Comparison of ENCODE assay signal across 8 mouse cellular contexts in the genomic region with DNA sequence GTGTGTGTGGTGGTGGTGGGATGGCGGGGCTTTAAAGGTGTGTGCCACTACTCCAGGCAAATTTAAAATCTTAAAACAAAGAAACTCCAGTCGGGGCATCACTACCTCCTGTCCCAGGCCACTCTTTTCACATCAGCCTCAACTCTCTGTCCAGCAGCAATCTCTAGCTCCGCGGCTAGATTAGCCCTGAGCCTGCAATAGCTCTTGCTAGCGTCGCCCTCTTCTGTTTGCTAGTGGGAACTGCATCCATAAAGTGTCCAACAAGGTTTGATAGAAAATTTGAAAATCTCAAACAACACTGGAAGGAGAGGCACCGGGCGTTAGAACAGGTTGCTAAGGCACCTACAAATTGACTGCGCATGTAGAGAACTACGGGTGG. TPM values are rescaled to one million over a fixed set of nuclear protein-coding genes. Genes with fewer than 3 reads are reported as not detected.
DNase-seq lines count a peak whose midpoint lies in the region; ATAC-seq and TF ChIP-seq lines count a peak whose summit lies in the region.

No protein-coding gene starts in this region.

- H3K9ac ChIP-seq in intestine, postnatal 0 days (ENCODE audit: low read depth, low read length): no peak overlapping the region

- peak; percentile 87 for DNase-seq in urinary bladder, postnatal 14 days (ENCODE audit: low spot score)
- no peak for DNase-seq in urinary bladder, adult 2 months (ENCODE audit: low spot score)
- DNase-seq in embryo, embryonic 11 days: peak; percentile 88
- DNase-seq in gastrocnemius, postnatal 14 days: peak; percentile 68
- peak; percentile 48 to 69 for DNase-seq in left cerebral cortex, postnatal 36 days (ENCODE audit: low spot score in 2 of 2)
- peak; percentile 83 for DNase-seq in mesoderm, embryonic 11.5 days (ENCODE audit: low read depth, low spot score)
- DNase-seq in spleen, adult 12 weeks (ENCODE audit: low spot score): peak; percentile 63

- no peaks in the 10 kb centered on the region for H3K36me3 ChIP-seq in intestine, postnatal 0 days (ENCODE audit: control insufficient read depth, insufficient read depth)

- no peaks in the 10 kb centered on the region for H3K27me3 ChIP-seq in intestine, postnatal 0 days (replicated peaks; ENCODE audit: control insufficient read depth, insufficient read depth, low read length)

- H3K4me3 ChIP-seq in intestine, postnatal 0 days (ENCODE audit: low read depth, low read length): peak overlapping the region; percentile 26

- H3K4me1 ChIP-seq in intestine, postnatal 0 days (replicated peaks; ENCODE audit: control insufficient read depth, insufficient read depth, low read length): 0 out of 2 replicates have a peak, but pooled peaks cover 6% of the 10 kb centered on the region

- 7% methylated on average over 10 of the region's 10 CpGs for WGBS in intestine, postnatal 0 days

- peak overlapping the region; percentile 96 for H3K27ac ChIP-seq in intestine, postnatal 0 days (ENCODE audit: low read depth, low read length)

- ATAC-seq in intestine, postnatal 0 days: 0 out of 2 replicates have a peak, but pooled peaks have one; percentile 7

- H3K4me2 ChIP-seq in intestine, postnatal 0 days (replicated peaks; ENCODE audit: low read depth): peak overlapping the region; percentile 66

- no peaks in the 10 kb centered on the region for H3K9me3 ChIP-seq in intestine, postnatal 0 days (ENCODE audit: control insufficient read depth)

- TF ChIP-seq CTCF in intestine, postnatal 0 days (IDR thresholded peaks at IDR 0.05; ENCODE audit: low read depth): peak; percentile 91

- intact Hi-C loops in gastrocnemius, postnatal 14 days (cut with DNase I; ENCODE audit: low total_unique reads): no loop called here
- intact Hi-C loops in left cerebral cortex, postnatal 36 days (cut with DNase I): loop anchor here (1.0 kb wide), 1 partner anchor 58 kb away; no protein-coding TSS in a partner anchor

RNA-seq across cellular contexts. Expression of gene Cldn4, which starts 18.7 kb away (rescaled TPM):
- polyA plus RNA-seq in urinary bladder, adult 2 months (2012; rRNA removed): 295 and 393 TPM in 2 replicates
- total RNA-seq in gastrocnemius, postnatal 14 days (2021): not detected
- 62.1 and 76.6 TPM in 2 replicates for polyA plus RNA-seq in intestine, postnatal 0 days (2015; fragmentation: Nextera tagmentation; extraction: Ambion mirVana)
- total RNA-seq in left cerebral cortex, postnatal 36 days (2021): not detected

RNA-seq across cellular contexts. Expression of gene Cldn3, which starts 20.6 kb away (rescaled TPM):
- polyA plus RNA-seq in urinary bladder, adult 2 months (2012; rRNA removed): 0.15 and 0.17 TPM in 2 replicates
- under 1 TPM in 1 of 2 experiments, not detected in 1; 0.27 TPM for total RNA-seq in gastrocnemius, postnatal 14 days (2021)
- polyA plus RNA-seq in intestine, postnatal 0 days (2015; fragmentation: Nextera tagmentation; extraction: Ambion mirVana): 96.0 and 116 TPM in 2 replicates
- under 1 TPM; 0.49 to 0.52 TPM for total RNA-seq in left cerebral cortex, postnatal 36 days (2021)

RNA-seq across cellular contexts. Expression of gene Mettl27, which starts 33.3 kb away (rescaled TPM):
- polyA plus RNA-seq in urinary bladder, adult 2 months (2012; rRNA removed): 84.7 and 103 TPM in 2 replicates
- total RNA-seq in gastrocnemius, postnatal 14 days (2021): 1 to 10 TPM; 4.9 to 6.2 TPM
- 30.3 and 31.4 TPM in 2 replicates for polyA plus RNA-seq in intestine, postnatal 0 days (2015; fragmentation: Nextera tagmentation; extraction: Ambion mirVana)
- 10 to 100 TPM in 1 of 2 experiments, 1 to 10 TPM in 1; 9.6 to 10.9 TPM for total RNA-seq in left cerebral cortex, postnatal 36 days (2021)

RNA-seq across cellular contexts. Expression of gene Abhd11, which starts 43.5 kb away (rescaled TPM):
- 50.0 and 69.5 TPM in 2 replicates for polyA plus RNA-seq in urinary bladder, adult 2 months (2012; rRNA removed)
- 10 to 100 TPM; 64.1 to 69.1 TPM for total RNA-seq in gastrocnemius, postnatal 14 days (2021)
- 60.1 and 61.9 TPM in 2 replicates for polyA plus RNA-seq in intestine, postnatal 0 days (2015; fragmentation: Nextera tagmentation; extraction: Ambion mirVana)
- total RNA-seq in left cerebral cortex, postnatal 36 days (2021): 10 to 100 TPM; 31.1 to 39.2 TPM

RNA-seq across cellular contexts. Expression of gene Cldn13, which starts 50.1 kb away (rescaled TPM):
- not detected in 2 replicates for polyA plus RNA-seq in urinary bladder, adult 2 months (2012; rRNA removed)
- not detected for total RNA-seq in gastrocnemius, postnatal 14 days (2021)
- polyA plus RNA-seq in intestine, postnatal 0 days (2015; fragmentation: Nextera tagmentation; extraction: Ambion mirVana): not detected in 2 replicates
- total RNA-seq in left cerebral cortex, postnatal 36 days (2021): not detected
